Mouse (Mus musculus) MEL (cell line): ENCODE results near the gene Gm49388. TPM values are rescaled to one million over a fixed set of nuclear protein-coding genes. Genes with fewer than 3 reads are reported as not detected.

ENCODE experiments used
- DNase-seq: peaks from one replicate; pipeline ENCODE4 v3.0.0; 2011; ENCODE audit warnings: low read depth, low spot score
- H3K27ac ChIP-seq: 2 replicates; pipeline ENCODE4 v1.5.1; 2012; ENCODE audit warnings: low read depth, mild to moderate bottlenecking, control low read depth, low read length, moderate library complexity; ENCODE audit not compliant: control insufficient read depth
- H3K27me3 ChIP-seq, 2 experiments: fragments of 150-350 bp in 1 of 2; sonication (generic) in 1 of 2; 2 replicates each; pipeline ENCODE4 v1.6.1; 2012; ENCODE audit warnings: low read length in 2 of 2, mild to moderate bottlenecking in 2 of 2, improper control_type of control experiment in 1 of 2, moderate library complexity in 1 of 2; ENCODE audit not compliant: insufficient read depth in 2 of 2, control insufficient read depth in 1 of 2
- H3K36me3 ChIP-seq, 2 experiments: 2 replicates each; pipeline ENCODE4 v1.6.1; 2012 to 2014; ENCODE audit warnings: low read length in 2 of 2, improper control_type of control experiment in 1 of 2, inconsistent platforms in 1 of 2, mild to moderate bottlenecking in 1 of 2; ENCODE audit not compliant: insufficient read depth in 2 of 2, control insufficient read depth in 1 of 2
- H3K4me1 ChIP-seq, 2 experiments: fragments of 150-350 bp in 1 of 2; sonication (generic) in 1 of 2; 2 replicates each; pipeline ENCODE4 v1.6.1; 2012; ENCODE audit warnings: low read length in 2 of 2, improper control_type of control experiment in 1 of 2, mild to moderate bottlenecking in 1 of 2; ENCODE audit not compliant: insufficient read depth in 2 of 2, control insufficient read depth in 1 of 2
- H3K4me3 ChIP-seq, 2 experiments: fragments of 150-350 bp in 1 of 2; sonication (generic) in 1 of 2; 2 replicates each; pipeline ENCODE4 v1.5.1; 2012; ENCODE audit warnings: low read depth in 2 of 2, low read length in 2 of 2, mild to moderate bottlenecking in 2 of 2, moderate library complexity in 2 of 2, control low read depth in 1 of 2, improper control_type of control experiment in 1 of 2; ENCODE audit not compliant: control insufficient read depth in 1 of 2, insufficient read depth in 1 of 2
- H3K79me2 ChIP-seq: 2 replicates; pipeline ENCODE4 v1.6.1; 2012; ENCODE audit warnings: mild to moderate bottlenecking, low read length, moderate library complexity; ENCODE audit not compliant: control insufficient read depth, poor library complexity, insufficient read depth
- H3K9ac ChIP-seq: 2 replicates; pipeline ENCODE4 v1.6.1; 2012; ENCODE audit warnings: low read depth, mild to moderate bottlenecking, control low read depth, low read length, moderate library complexity; ENCODE audit not compliant: control insufficient read depth, poor library complexity, severe bottlenecking
- H3K9me3 ChIP-seq: fragments of 150-350 bp; sonication (generic); replicated peaks from 2 replicates; pipeline ENCODE4 v1.6.1; 2012; ENCODE audit warnings: mild to moderate bottlenecking, low read length, improper control_type of control experiment, moderate library complexity; ENCODE audit not compliant: insufficient read depth
- BHLHE40 ChIP-seq: IDR thresholded peaks from 2 replicates; pipeline ENCODE4 v1.6.1; 2012; ENCODE audit warnings: low read depth, mild to moderate bottlenecking, inconsistent platforms, low read length, improper control_type of control experiment, borderline replicate concordance
- CHD1 ChIP-seq: IDR thresholded peaks from 2 replicates; pipeline ENCODE4 v1.6.1; 2012; ENCODE audit warnings: low read depth, mild to moderate bottlenecking, inconsistent platforms, low read length, improper control_type of control experiment
- CHD2 ChIP-seq: IDR thresholded peaks from 2 replicates; pipeline ENCODE4 v1.6.1; 2011; ENCODE audit warnings: low read length, improper control_type of control experiment
- CTCF ChIP-seq, 3 experiments: IDR thresholded peaks in 2 of 3; conservative IDR thresholded peaks in 1 of 3; 2 replicates each; pipeline ENCODE4 v1.5.1; 2011 to 2012; ENCODE audit warnings: low read length in 3 of 3, low read depth in 2 of 3, mild to moderate bottlenecking in 2 of 3, improper control_type of control experiment in 1 of 3, inconsistent platforms in 1 of 3, mixed read lengths in 1 of 3, moderate library complexity in 1 of 3; ENCODE audit not compliant: control insufficient read depth in 1 of 3, insufficient read depth in 1 of 3, poor library complexity in 1 of 3, severe bottlenecking in 1 of 3
- E2F4 ChIP-seq: IDR thresholded peaks from 2 replicates; pipeline ENCODE4 v1.6.1; 2011; ENCODE audit warnings: low read depth, low read length, improper control_type of control experiment, borderline replicate concordance
- ELF1 ChIP-seq: IDR thresholded peaks from 2 replicates; pipeline ENCODE4 v1.6.1; 2014; ENCODE audit warnings: low read depth, mild to moderate bottlenecking, inconsistent platforms, low read length, improper control_type of control experiment, moderate library complexity
- EP300 ChIP-seq, 2 experiments: IDR thresholded peaks; 2 replicates each; pipeline ENCODE4 v1.6.1; 2011; ENCODE audit warnings: improper control_type of control experiment in 2 of 2, low read length in 2 of 2, low read depth in 1 of 2, mild to moderate bottlenecking in 1 of 2
- ETS1 ChIP-seq: IDR thresholded peaks from 2 replicates; pipeline ENCODE4 v1.6.1; 2012; ENCODE audit warnings: low read depth, mild to moderate bottlenecking, inconsistent platforms, low read length, improper control_type of control experiment, moderate library complexity
- GABPA ChIP-seq: IDR thresholded peaks from 2 replicates; pipeline ENCODE4 v1.6.1; 2012; ENCODE audit warnings: low read depth, mild to moderate bottlenecking, inconsistent platforms, low read length, improper control_type of control experiment, moderate library complexity
- KAT2A ChIP-seq: conservative IDR thresholded peaks from 2 replicates; pipeline ENCODE4 v1.6.1; 2012; ENCODE audit warnings: low read depth, low read length, improper control_type of control experiment, inconsistent platforms
- MAX ChIP-seq: IDR thresholded peaks from 2 replicates; pipeline ENCODE4 v1.6.1; 2011; ENCODE audit warnings: low read length, improper control_type of control experiment
- MAZ ChIP-seq: IDR thresholded peaks from 2 replicates; pipeline ENCODE4 v1.6.1; 2012; ENCODE audit warnings: low read depth, mild to moderate bottlenecking, inconsistent platforms, low read length, improper control_type of control experiment
- MEF2A ChIP-seq: IDR thresholded peaks from 2 replicates; pipeline ENCODE4 v1.6.1; 2014; ENCODE audit warnings: low read depth, mild to moderate bottlenecking, inconsistent platforms, low read length, improper control_type of control experiment; ENCODE audit not compliant: poor library complexity, insufficient replicate concordance, severe bottlenecking; ENCODE audit errors: extremely low read depth
- MYB ChIP-seq: IDR thresholded peaks from 2 replicates; pipeline ENCODE4 v1.6.1; 2011; ENCODE audit warnings: mild to moderate bottlenecking, low read depth, low read length, improper control_type of control experiment
- MYC ChIP-seq: IDR thresholded peaks from 2 replicates; pipeline ENCODE4 v1.6.1; 2011; ENCODE audit warnings: low read depth, mild to moderate bottlenecking, low read length, improper control_type of control experiment, moderate library complexity
- NELFE ChIP-seq: IDR thresholded peaks from 2 replicates; pipeline ENCODE4 v1.6.1; 2011; ENCODE audit warnings: low read depth, low read length, improper control_type of control experiment
- NRF1 ChIP-seq: IDR thresholded peaks from 2 replicates; pipeline ENCODE4 v1.6.1; 2014; ENCODE audit warnings: low read depth, mild to moderate bottlenecking, inconsistent platforms, low read length, improper control_type of control experiment, moderate library complexity; ENCODE audit not compliant: poor library complexity, insufficient read depth, severe bottlenecking
- POLR2A ChIP-seq, 2 experiments: IDR thresholded peaks; 2 replicates each; pipeline ENCODE4 v1.6.1; 2011 to 2012; ENCODE audit warnings: low read length in 2 of 2, mild to moderate bottlenecking in 2 of 2, control low read depth in 1 of 2, improper control_type of control experiment in 1 of 2, low read depth in 1 of 2, moderate library complexity in 1 of 2; ENCODE audit not compliant: control insufficient read depth in 1 of 2, insufficient read depth in 1 of 2, poor library complexity in 1 of 2
- POLR2AphosphoS5 ChIP-seq: IDR thresholded peaks from 2 replicates; pipeline ENCODE4 v1.6.1; 2012; ENCODE audit warnings: low read depth, borderline replicate concordance, mild to moderate bottlenecking, inconsistent platforms, low read length, moderate library complexity, mixed read lengths
- RCOR1 ChIP-seq: IDR thresholded peaks from 2 replicates; pipeline ENCODE4 v1.6.1; 2012; ENCODE audit warnings: low read depth, mild to moderate bottlenecking, inconsistent platforms, low read length, improper control_type of control experiment
- SIN3A ChIP-seq: IDR thresholded peaks from 2 replicates; pipeline ENCODE4 v1.6.1; 2012; ENCODE audit warnings: low read length, improper control_type of control experiment, inconsistent platforms
- SMC3 ChIP-seq: IDR thresholded peaks from 2 replicates; pipeline ENCODE4 v1.6.1; 2011; ENCODE audit warnings: low read depth, low read length, improper control_type of control experiment
- TAL1 ChIP-seq: IDR thresholded peaks from 2 replicates; pipeline ENCODE4 v1.6.1; 2012; ENCODE audit warnings: mild to moderate bottlenecking, inconsistent platforms, low read length, moderate library complexity, mixed read lengths
- TBP ChIP-seq: IDR thresholded peaks from 2 replicates; pipeline ENCODE4 v1.8.0; 2011; ENCODE audit warnings: low read depth, low read length, improper control_type of control experiment
- TCF12 ChIP-seq: IDR thresholded peaks from 2 replicates; pipeline ENCODE4 v1.6.1; 2014; ENCODE audit warnings: low read depth, mild to moderate bottlenecking, inconsistent platforms, low read length, improper control_type of control experiment, moderate library complexity
- UBTF ChIP-seq: IDR thresholded peaks from 2 replicates; pipeline ENCODE4 v1.6.1; 2012; ENCODE audit warnings: low read depth, mild to moderate bottlenecking, inconsistent platforms, low read length, improper control_type of control experiment, moderate library complexity, borderline replicate concordance; ENCODE audit not compliant: insufficient read depth
- USF1 ChIP-seq: IDR thresholded peaks from 2 replicates; pipeline ENCODE4 v1.6.1; 2014; ENCODE audit warnings: low read depth, mild to moderate bottlenecking, inconsistent platforms, low read length, improper control_type of control experiment, moderate library complexity
- ZC3H11A ChIP-seq: IDR thresholded peaks from 2 replicates; pipeline ENCODE4 v1.6.1; 2012; ENCODE audit warnings: low read depth, mild to moderate bottlenecking, inconsistent platforms, low read length, improper control_type of control experiment
- ZMIZ1 ChIP-seq: IDR thresholded peaks from 2 replicates; pipeline ENCODE4 v1.6.1; 2012; ENCODE audit warnings: low read depth, mild to moderate bottlenecking, inconsistent platforms, low read length, improper control_type of control experiment, moderate library complexity
- ZNF384 ChIP-seq: IDR thresholded peaks from 2 replicates; pipeline ENCODE4 v1.6.1; 2012; ENCODE audit warnings: low read depth, mild to moderate bottlenecking, inconsistent platforms, low read length, improper control_type of control experiment
- polyA plus RNA-seq, 2 experiments: library from polyadenylated mRNA; stranded (reverse) in 1 of 2; unstranded in 1 of 2; fragments of >175 nt in 1 of 2; fragments of >200 nt in 1 of 2; gene quantifications; 2 replicates each; pipeline versions ENCODE4 v1.2.1 to v1.2.4; 2012; ENCODE audit warnings: low replicate concordance in 2 of 2, low read depth in 1 of 2; ENCODE audit not compliant: insufficient read length in 2 of 2, insufficient read depth in 1 of 2, missing spikeins in 1 of 2
- total RNA-seq: library from RNA; depleted of rRNA; stranded (reverse); fragments of 300-350 nt; gene quantifications from 2 replicates; pipeline ENCODE4 v1.2.3, GENCODE M21; 2012

Gene Gm49388
- total and polyA plus RNA-seq, 3 experiments = 0.73 to 1.3 TPM; not detected in 1

DNA sequence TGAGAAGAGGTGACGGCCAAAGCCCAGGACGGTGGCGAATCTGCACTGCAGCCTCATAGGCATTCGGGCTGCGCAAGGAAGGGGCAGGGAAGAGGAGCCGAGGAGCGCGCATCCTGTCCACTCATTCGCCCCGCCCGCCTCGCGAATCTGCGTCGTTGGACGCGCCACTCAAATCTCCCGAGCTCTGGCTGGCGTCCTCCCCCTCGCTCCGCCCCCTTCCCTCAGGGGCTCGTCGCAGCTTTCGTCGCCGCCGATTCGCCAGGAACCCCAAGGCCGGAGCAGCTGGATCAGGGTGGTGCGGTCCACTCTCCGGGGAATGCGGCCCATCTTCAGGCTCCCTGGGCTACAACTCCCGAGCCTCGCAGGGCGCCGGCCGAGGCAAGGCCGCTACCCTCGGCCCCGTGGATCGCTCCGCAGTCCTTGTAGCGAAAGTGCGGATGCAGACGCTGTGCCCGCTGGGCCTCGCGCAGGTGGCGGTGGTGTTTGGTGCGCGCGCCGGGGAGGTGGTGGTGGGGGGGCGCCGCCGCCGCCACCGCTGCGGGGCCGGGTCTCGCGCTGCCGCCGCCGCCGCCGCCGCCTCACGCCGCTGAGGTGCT lies 8.4 kb upstream of the Gm49388 start:
- peak; percentile 98 for DNase-seq
- H3K4me3 ChIP-seq = peak overlapping the region; percentile 59 to 83
- H3K36me3 ChIP-seq = peaks cover 23 to 30% of the 10 kb centered on the region in 2 experiments
- peaks cover 19% of the 10 kb centered on the region for H3K79me2 ChIP-seq
- H3K27ac ChIP-seq = peak overlapping the region; percentile 87
- H3K4me1 ChIP-seq = peaks cover 0 to 12% of the 10 kb centered on the region in 2 experiments; a peak in 3 of 4 replicates
- no peaks in the 10 kb centered on the region for H3K9me3 ChIP-seq
- peak overlapping the region; percentile 95 for H3K9ac ChIP-seq
- TF ChIP-seq RCOR1 = no peak
- peak; percentile 92 for TF ChIP-seq MAZ
- no peak for TF ChIP-seq CTCF (IDR thresholded peaks at IDR 0.05 in 2 of 3, conservative IDR thresholded peaks at IDR 0.05 in 1 of 3; ENCODE audit: control insufficient read depth in 1 of 3, insufficient read depth in 1 of 3, low read depth in 2 of 3, low read length in 3 of 3, poor library complexity in 1 of 3, severe bottlenecking in 1 of 3)
- TF ChIP-seq MEF2A = no peak
- no peak for TF ChIP-seq SMC3
- TF ChIP-seq TBP = no peak; the same call in 1 of the 2 replicates
- 0 out of 2 replicates have a peak, but pooled peaks have one; percentile 21 for TF ChIP-seq ELF1
- no peak for TF ChIP-seq UBTF
- TF ChIP-seq NELFE = peak; percentile 38
- TF ChIP-seq NRF1 = peak; percentile 54; the same call in 1 of the 2 replicates
- TF ChIP-seq EP300 (IDR thresholded peaks at IDR 0.05; ENCODE audit: low read depth in 1 of 2, low read length in 2 of 2) = no peak
- peak; percentile 45; the same call in 1 of the 2 replicates for TF ChIP-seq ZMIZ1
- TF ChIP-seq SIN3A = 0 out of 2 replicates have a peak, but pooled peaks have one; percentile 16
- no peak for TF ChIP-seq TAL1
- TF ChIP-seq E2F4 = no peak
- TF ChIP-seq USF1 = 0 out of 2 replicates have a peak, but pooled peaks have one; percentile 4
- TF ChIP-seq TCF12 = no peak
- TF ChIP-seq ZC3H11A = peak; percentile 95
- no peak; the same call in 1 of the 2 replicates for TF ChIP-seq ETS1
- TF ChIP-seq CHD1 = peak; percentile 29; the same call in 1 of the 2 replicates
- no peak; the same call in none of the 2 replicates for TF ChIP-seq KAT2A
- TF ChIP-seq MAX = peak; percentile 2; the same call in 1 of the 2 replicates
- TF ChIP-seq POLR2A (IDR thresholded peaks at IDR 0.05; ENCODE audit: control insufficient read depth in 1 of 2, insufficient read depth in 1 of 2, low read depth in 1 of 2, low read length in 2 of 2, poor library complexity in 1 of 2) = peak in 1 of 2 experiments; percentile 40; a peak in 2 of 4 replicates
- TF ChIP-seq POLR2AphosphoS5 = no peak
- TF ChIP-seq BHLHE40 = peak; percentile 68
- peak; percentile 3; the same call in 1 of the 2 replicates for TF ChIP-seq ZNF384
- 0 out of 2 replicates have a peak, but pooled peaks have one; percentile 19 for TF ChIP-seq MYC
- no peak for TF ChIP-seq GABPA
- TF ChIP-seq MYB = no peak
- TF ChIP-seq CHD2 = peak; percentile 42; the same call in 1 of the 2 replicates
- no peaks in the 10 kb centered on the region for H3K27me3 ChIP-seq
